Mouse (Mus musculus): ENCODE results near the gene Gpc6.

The Gpc6 gene

DNA sequence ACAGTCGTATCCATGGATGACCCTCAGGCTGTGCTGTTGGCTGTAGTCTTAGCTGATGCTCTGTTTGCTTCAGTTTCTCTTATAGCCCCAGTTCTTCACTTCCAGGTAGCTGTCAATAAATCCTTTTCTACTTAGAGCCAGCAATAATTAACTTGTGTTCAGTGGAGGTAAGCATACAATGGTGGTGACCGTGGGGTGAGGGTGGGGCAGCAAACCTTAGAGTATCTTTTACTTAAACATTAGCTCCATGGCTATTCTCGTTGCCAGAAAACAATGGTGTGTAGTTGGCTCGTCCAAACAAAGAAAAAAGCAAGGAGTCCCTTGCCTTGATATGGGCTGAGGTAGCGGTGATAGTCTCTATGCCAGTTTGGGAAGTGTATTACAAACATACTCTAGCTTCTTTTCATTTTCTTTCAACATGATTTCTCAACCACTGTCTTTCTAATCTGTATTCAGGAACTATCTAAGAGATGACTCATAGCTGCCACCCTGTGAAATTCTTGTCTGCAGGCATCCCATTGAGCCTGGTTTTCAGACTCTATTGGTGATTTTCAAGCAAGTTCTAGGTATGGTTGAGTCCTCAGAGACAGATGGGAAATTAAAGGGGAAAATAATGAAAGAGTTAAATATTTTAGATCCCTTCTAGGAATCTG lies 22.9 kb downstream of the Gpc6 start:
- no peak for DNase-seq

DNA sequence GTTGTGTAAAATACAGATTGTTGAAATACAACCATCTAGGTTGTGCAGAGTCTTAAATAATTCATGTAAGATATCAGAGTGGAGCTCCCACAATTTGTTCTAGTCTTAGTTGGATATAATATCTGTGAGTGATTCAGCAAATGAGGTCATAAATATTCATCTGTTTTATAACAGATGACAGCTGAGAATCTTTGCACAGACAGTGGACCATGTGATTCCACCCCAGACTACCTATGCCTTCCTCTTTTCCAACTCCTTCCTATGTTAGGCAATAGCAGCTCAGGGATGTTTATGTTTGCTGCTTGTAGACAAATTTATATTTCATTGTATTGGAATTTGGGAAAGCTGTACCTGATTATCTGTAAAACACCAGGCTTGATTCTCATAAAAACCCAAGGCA lies 32.0 kb downstream of the Gpc6 start:
- no peak for DNase-seq

DNA sequence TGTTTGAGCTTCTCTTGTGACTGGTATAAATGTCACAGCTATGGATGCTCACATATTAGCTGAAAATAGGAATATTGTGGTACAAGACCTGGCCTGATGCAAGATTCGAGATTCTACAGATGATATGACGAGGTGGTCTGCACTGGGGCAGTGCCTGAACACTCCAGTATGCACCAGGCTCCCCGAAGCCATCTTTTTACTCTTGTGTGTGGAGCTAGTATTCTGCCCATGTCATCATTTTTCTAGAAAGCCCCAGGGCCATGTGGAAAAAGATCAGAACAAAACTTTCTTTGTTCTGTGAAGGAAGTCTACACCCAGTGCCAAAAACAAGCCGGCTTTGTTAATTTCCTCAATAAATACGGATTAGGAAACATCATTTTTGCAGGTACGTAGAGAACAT lies 39.7 kb downstream of the Gpc6 start:
- DNase-seq, result no peak

DNA sequence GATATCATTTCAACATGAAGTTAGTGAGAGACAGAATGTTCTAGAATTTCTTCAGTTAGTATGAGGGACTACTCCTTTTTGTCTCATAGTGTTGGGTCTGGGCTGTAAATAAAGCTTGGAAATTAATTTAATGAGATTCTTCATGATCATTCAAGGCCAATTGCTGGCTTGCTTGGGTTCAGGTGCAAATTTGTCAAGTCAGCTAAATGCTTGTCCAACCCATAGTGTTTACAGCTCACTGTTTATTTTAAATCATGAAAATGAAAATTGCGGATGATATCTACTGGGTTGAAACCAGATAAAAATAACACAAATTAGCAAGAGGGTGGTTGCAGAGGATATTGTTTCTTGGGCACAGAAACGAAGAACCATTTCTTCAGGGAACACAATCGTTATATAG lies 49.6 kb downstream of the Gpc6 start:
- DNase-seq, result no peak

DNA sequence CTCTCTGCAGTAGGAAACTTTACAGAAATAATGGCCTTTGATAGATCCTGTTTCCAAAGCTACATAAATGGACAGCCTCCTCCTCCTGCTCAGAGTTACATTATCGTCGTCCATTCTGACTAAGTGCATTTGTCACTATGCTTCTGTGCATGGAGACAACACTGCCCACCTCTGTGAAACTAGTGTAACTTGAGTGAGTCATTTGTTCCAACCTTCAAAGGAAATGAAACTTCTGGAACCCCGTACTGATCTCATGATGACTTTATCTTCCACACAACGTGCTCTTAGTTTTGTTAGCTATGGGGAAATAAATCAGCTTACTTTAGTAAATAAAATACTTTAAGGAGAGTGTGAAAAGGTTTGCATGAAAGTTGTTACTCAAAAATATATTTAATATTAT lies 50.1 kb downstream of the Gpc6 start:
- DNase-seq, result no peak

DNA sequence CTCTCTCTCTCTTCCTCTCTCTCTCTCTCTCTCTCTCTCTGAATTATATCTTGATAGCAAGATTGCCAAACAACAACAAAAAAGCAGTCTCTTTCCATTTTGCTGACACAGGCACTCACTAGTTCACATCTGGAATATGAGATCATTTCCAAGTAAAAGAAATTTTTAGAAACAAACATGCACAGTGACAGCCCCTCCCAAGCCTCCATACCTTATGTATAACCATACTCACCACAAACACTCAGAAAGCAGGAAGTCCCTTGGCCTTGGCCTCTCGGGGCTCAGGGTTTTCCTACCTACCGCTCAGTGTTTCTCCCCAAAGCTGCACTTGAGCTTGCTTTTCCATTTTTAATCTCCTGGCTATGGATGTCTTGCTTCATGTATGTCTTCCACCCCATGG lies 52.1 kb downstream of the Gpc6 start:
- DNase-seq, result no peak

DNA sequence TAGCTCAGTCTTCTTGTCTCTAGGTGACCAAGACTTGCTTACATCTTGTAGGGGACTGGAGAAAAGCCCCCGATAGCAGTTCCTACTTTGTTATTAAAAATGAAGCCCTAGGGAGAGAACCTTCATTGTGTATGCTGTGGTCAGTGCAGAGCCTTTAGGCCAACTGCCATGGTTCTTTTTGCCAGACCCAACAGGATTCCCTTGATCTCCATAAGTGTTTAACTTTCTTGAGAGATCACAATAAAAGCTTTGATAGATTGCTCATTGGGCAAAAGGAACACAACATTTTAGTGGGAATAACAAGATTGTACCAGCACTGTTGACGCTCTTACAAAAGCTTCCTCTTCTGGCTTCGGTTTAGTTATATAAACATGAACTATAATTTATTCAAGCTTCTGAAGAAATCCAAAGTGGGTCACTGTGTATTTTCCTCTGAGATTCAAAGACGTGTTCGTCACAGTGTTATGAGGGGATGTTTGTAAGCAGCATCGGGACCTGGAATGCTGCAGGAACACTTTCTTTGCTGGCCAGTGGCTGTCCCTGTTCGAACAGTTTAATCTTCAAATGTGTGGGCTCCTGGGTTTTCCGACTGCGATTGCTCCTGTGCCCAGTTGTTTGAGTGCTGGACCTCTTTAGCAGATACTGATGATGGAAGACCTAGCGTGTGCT lies 54.7 kb downstream of the Gpc6 start:
- DNase-seq, result no peak

DNA sequence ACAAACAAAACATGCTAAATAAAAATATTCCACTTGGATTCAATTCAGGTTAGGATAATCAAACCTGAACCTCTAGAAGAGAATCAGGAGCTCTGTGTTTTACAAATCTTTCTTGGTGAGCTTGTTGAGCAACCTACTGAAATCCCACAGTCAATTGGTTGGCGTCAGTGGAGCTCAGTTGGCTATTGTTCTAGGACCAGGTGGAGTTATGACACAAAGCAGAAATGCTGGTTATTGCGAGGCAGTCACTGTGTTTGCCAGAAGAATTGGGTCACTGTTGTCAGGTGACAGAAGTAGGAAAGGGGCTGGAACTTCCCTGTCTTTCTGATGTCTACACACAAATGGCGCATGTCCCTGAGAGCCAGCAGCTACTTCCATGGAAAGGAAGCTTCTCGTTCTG lies 56.6 kb downstream of the Gpc6 start:
- DNase-seq, result no peak

DNA sequence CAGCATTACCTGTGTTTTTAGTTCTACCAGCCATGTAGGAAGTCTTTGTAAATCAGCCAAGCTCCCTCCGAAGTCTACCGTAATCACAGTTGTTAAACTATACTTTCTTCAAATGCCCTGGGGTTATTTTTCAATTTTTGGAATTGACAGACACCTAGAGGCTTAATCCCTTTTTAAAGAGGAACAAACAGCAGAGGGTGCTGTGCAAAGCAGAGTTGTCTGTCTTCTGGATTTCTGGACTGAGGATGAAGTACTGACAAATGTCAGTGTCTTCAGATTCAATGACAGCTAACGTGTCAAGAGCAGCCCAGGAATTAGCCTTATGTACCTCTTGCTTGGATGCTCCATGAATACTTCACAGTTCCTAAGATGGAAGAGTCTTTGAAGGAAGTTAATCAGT lies 62.2 kb downstream of the Gpc6 start:
- no peak for DNase-seq

DNA sequence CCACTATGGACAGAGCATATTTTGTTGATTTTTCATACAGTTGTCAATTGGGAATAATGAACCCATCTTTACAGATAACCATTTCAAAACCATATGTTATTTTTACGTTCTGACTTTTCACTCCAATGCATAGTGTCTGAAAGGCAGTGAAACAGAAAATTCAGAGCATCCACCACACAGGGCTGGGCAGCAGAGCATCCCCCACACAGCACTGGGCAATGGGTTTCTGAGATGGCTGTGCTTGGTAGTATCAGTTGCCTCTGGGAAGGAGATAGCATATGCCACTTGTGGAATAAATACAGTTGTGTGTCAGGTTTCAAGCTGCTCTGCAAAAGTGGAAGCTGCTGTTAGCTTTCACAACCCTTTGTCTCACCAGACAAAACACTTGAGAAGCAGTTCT lies 75.3 kb downstream of the Gpc6 start:
- no peak for DNase-seq

DNA sequence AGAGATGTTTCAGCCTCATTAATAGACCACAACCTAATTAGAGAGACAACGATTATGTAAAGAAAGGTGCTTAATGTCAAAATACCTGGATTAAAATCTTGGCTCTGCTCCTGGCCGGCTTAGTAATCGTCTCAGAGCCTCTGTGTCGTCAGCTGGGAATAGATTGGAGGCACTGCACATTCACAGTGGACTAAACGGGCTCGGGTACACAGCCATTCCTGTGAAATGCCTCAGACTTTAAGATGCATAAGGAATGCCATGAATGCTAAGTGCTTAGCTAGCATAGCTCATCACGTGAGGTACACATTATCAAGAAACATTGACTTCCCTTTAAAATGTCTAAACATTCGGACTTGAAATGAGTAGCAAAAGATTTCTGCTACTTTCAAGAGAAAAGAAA lies 77.2 kb downstream of the Gpc6 start:
- no peak for DNase-seq

DNA sequence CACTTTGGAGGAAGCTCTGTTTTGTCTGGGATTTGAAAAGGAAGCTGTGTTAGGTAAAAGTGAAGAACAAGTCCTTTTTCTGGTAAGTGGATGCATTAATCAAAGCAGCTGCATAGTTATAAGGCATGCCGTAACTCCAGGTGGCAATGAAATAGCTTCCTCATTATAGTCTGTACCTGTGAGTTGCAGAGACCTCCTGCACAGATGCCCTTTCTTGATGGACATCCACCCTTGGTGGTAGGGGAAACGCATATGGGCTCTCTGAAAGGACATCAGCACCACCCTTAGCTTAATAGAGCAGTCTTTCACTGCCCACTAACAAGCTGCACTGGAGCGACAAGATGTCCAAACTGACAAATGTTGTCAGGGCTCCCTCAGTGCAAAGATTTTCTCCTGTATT lies 83.7 kb downstream of the Gpc6 start:
- DNase-seq, result no peak

DNA sequence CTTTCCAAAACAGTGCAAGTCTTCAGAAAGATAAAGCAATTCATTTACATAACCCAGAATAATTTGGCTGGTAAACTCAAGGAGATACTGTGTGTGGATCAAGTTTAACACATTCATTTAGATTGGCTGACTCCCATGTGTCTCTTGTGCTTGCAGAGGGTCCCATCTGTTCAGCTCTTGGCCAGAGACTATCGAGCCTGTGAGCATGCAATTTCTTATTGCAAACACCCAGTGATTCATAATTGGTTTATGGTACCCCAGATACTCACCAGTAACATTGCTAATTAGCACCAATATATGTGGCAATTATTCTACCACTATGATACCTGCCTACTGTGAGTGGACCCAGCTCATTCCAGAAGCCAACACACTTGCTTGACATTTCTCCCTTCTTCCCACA lies 87.9 kb downstream of the Gpc6 start:
- DNase-seq, result no peak

DNA sequence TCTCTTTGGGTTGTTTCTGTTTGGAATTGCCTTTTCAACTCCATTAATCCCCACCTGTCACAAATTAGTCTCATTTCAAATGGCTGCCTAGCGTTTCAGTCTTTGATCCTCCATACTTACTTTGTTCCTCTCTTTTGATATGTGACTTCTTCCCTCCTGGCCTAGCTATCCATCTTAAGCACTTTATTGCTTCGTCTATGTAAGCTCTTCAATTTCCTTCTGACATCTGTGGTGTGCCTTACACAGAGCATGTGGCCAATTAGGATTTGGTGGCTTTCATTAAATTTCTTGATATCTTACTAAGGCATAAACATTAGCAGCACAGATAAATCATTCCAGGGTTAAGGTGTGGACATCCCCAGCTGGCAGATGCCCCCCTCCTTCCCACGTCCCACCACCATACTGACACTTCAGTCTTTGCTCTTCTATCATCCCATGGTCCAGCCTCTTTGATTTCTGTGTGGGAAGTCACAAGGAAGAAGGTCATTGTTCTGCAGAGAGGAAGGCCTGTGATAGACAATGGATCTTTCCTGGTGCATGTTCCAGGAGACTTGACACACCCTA lies 88.5 kb downstream of the Gpc6 start:
- no peak for DNase-seq

DNA sequence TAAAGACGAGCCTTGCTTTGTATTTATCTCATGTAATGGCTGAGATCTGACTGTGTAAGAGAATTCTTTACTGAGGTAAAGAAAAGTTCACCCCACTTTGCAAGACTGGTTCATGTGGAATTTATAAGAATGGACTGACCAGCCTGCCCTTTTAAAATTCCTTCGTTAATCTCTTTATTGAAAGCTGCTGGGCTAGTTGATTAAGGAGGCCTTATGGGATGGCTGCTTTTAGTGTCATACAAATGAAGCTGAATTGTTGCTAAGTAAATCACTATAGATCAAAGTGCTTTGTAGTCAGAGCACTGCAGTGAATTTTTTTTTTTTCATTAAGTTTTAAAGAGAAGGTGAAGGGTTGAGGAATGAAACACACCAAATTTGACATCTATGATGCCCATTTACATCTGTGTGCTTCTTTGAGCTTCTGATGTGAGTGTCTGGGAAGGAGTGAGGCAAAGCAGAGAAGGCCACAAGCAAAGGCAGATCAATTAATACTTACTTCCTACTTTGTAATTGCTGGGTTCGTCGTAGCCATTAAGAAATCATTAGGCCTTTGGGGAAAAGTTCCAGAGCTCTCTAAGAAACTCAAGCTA lies 90.3 kb downstream of the Gpc6 start:
- DNase-seq, result no peak

DNA sequence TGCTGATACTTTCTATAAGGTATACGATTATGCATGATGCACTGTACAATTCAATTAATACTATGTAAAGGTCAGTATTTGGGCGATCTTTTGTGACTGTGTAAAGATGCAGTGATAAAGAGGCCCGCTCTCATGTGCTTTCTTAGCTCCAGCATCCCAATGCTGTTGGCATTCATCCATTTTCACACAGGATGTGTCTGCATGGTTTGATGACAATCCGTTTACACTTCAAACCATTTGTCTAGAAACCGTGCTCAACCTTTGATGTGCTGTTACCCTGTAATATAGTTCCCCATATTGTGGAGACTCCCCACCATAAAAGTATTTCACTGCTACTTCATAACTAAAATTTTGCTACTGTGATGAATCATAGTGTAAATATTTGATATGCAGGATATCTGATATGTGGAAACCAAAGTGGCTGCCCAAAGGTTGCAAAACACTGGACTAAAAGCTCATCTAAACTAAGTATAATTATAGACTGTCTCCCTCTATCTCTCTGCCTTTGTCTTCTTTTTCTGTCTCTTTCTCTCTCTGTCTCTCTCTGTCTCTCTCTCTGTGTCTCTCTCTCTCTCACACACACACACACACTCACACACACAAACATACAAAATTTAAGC lies 97.2 kb downstream of the Gpc6 start:
- no peak for DNase-seq

DNA sequence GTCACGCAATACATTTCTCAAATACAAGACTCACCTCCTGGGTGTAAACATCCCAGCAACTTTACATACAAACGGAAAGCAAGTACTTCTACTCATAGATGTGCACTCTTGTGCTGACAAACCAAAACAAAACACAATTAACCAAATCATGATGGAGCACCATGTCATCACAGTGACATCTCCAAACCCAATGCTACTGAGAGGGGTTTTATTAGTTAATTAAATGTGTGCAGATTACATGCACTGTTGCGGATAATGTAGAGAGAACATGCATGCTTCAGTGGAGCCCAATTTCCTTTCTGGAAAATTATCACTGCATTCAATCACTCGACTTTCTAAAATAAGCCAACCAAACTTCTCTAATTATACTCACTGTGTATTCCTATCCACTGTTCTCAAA lies 109.0 kb downstream of the Gpc6 start:
- DNase-seq, result no peak

DNA sequence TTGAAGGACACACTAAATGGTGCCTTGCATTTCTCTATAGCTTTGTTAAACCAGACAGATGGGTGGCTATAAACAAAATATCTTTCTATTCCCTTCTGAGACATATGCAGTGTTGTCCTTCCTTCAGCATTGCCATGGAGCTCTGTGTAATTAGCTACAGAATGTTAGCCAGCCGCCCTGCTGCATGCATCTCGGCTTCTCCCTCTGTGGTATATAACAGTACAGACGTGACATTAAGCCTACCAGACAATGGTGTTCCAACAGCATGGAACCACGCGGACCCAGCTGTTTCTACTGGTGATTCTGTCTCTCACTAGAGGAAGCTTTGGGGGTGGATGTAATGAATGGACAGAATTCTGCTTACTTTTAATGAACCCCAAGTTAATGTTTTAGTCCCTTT lies 115.9 kb downstream of the Gpc6 start:
- DNase-seq, result no peak

DNA sequence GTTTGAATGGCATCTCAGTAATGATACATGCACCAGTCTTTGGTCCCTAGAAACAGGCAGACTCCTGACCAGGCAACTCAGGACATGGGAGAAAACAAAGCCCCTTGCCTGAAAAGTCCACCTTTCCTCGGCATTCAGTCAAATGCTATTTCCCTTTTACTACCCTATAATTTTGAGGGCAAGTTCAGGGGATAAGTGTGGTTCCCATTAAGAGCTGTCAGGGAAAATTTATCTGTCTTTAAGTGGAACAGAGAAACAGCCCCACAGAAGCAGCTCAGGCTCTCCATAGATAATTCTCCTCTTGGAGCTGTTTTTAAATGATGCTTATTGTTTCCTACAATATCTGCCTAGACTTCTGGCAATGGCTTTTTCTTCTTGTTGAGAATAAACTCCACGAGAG lies 123.8 kb downstream of the Gpc6 start:
- no peak for DNase-seq

DNA sequence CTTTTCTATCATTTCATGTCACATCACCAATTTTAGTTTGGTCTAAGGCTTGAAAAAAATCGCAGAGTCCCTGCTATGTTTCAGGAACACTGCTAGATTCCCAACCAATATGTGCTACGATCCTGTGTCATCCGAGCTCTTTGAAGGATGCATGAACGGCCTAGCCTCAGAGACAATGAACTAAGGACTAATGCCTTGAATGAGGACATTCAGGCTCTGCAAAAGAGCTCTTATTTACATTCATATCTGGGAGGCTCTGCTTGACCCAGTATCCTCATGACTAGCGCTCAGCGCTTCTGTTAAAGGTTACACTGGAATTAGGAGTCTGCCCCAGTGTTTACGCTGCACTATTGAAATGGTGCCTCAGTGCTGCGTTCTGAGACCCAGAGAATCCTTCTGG lies 125.8 kb downstream of the Gpc6 start:
- no peak for DNase-seq

DNA sequence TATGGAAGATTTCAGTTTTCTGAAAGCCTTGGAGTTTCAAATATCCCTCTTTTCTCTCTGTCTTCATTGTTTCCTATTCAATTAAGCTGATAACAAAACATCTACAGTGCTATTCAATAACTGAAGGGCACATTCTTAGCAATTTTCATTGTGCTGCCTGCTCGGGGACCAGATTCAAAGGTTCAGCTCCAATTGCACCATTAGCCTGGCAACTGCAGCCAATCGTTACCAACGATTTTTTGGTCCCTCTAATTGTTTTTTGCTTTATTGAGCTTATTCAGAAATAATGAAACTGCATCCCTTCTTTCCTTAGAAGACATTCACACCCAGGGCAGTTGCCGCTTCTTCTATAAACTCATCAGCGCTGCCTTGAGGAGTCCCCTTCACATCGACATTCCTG lies 128.2 kb downstream of the Gpc6 start:
- no peak for DNase-seq

DNA sequence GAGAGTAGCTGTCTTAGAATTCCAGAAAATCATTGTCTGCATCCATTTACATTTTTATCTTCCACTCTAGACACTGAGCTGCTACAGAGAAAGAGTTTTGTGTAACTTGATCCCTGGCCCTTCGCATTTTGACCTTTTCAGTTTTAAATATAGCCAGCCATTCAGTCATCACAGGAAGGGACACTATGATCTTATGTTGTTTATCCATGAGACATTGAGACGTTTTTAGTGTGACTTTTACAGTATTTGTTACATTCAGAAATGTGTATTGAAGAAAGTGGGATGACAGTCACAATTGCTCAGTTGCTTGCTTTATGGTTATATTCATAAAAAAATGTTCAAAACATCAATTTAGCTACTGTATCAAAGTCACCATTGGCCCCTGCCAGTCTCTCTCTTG lies 130.0 kb downstream of the Gpc6 start:
- no peak for DNase-seq

DNA sequence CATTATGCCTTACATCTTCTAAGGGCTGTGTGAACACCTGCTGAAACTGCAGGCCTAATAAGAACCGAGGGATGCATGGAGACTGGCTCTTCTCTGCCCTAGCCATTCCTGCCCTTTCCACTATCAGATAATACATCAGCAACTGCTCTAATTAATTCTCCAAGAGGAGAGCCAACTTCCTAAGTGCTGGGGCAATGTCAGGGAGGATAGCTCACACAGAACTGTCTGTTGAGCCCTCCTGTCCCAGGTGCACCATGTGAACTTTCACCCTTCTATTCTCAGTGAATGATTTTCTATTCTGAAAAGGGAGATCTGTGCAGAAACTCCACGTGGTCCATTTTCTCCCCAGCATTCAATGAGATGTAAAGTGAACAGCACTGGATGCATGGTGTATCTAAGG lies 136.0 kb downstream of the Gpc6 start:
- DNase-seq, result no peak

DNA sequence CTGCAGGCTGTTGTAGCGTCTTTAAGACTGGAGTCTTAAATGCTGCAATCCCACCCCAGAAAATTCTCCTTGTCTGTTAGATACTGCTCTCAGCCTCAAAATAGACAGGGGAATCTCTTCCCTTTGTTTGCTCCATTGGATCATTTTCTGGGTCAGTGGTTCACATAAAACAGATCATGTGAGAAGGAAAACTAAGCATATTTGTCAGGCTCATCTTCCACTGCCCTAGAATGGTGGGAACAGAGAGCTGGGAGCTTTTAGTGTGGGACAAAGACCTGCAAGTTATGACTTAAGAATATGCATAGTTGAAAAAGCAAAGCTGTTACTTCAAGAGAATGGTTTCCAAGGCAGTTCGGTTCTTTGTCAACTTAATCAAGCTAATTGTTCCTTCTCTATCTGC lies 136.4 kb downstream of the Gpc6 start:
- DNase-seq, result no peak
